Mouse (Mus musculus) lung, postnatal 36 days (tissue): ENCODE data around the gene Mfsd4a.
A peak's percentile ranks its signal among the peaks of the same experiment; 100 is the strongest.

ENCODE experiments used
- DNase-seq: peaks from one replicate; pipeline ENCODE4 v3.0.0; 2022; ENCODE audit warnings: mixed read lengths

Mfsd4a gene

GRCm38 (mm10) chr1:132014800-132015199 lies 53.1 kb downstream of the Mfsd4a start:
- DNase-seq: no peak

- no peak for DNase-seq
Observed at GRCm38 (mm10) chr1:132012861-132013260, 55.0 kb downstream of the Mfsd4a start.

- DNase-seq: no peak
Observed at GRCm38 (mm10) chr1:132011785-132012184, 56.1 kb downstream of the Mfsd4a start.

- peak; percentile 51 for DNase-seq
Observed at GRCm38 (mm10) chr1:132010632-132011501, 57.0 kb downstream of the Mfsd4a start.

GRCm38 (mm10) chr1:132008881-132009644 lies 58.8 kb downstream of the Mfsd4a start:
- no peak for DNase-seq

GRCm38 (mm10) chr1:132007828-132008827 lies 59.7 kb downstream of the Mfsd4a start:
- DNase-seq: peak; percentile 86

- DNase-seq: peak; percentile 96
Observed at GRCm38 (mm10) chr1:132007282-132007815, 60.5 kb downstream of the Mfsd4a start, which contains the start of gene Elk4. Elk4 (plus strand) TSS chr1:132007607.

- DNase-seq: peak; percentile 13
Observed at GRCm38 (mm10) chr1:132006721-132007120, 61.1 kb downstream of the Mfsd4a start.

- DNase-seq: peak; percentile 68
Observed at GRCm38 (mm10) chr1:132006046-132006445, 61.8 kb downstream of the Mfsd4a start.

GRCm38 (mm10) chr1:132005466-132005865 lies 62.4 kb downstream of the Mfsd4a start:
- DNase-seq: no peak

- no peak for DNase-seq
Observed at GRCm38 (mm10) chr1:132004574-132005180, 63.2 kb downstream of the Mfsd4a start.

- DNase-seq: no peak
Observed at GRCm38 (mm10) chr1:132003817-132004216, 64.0 kb downstream of the Mfsd4a start.

- DNase-seq: no peak
Observed at GRCm38 (mm10) chr1:132003111-132003510, 64.8 kb downstream of the Mfsd4a start.

- DNase-seq: no peak
Observed at GRCm38 (mm10) chr1:132001880-132002330, 66.0 kb downstream of the Mfsd4a start.

GRCm38 (mm10) chr1:132000506-132000905 lies 67.4 kb downstream of the Mfsd4a start:
- peak; percentile 34 for DNase-seq

- peak; percentile 90 for DNase-seq
Observed at GRCm38 (mm10) chr1:131995062-131995461, 72.8 kb downstream of the Mfsd4a start.

- DNase-seq: no peak
Observed at GRCm38 (mm10) chr1:131993169-131994040, 74.5 kb downstream of the Mfsd4a start.

GRCm38 (mm10) chr1:131992561-131993001 lies 75.3 kb downstream of the Mfsd4a start:
- DNase-seq: no peak

GRCm38 (mm10) chr1:131990083-131990760 lies 77.6 kb downstream of the Mfsd4a start:
- no peak for DNase-seq

GRCm38 (mm10) chr1:131989476-131989875 lies 78.4 kb downstream of the Mfsd4a start:
- DNase-seq: no peak
